Mouse (Mus musculus) liver, adult 2 months (tissue): ENCODE measurements around the gene Tent2. TPM values are rescaled to one million over a fixed set of nuclear protein-coding genes. Genes with fewer than 3 reads are reported as not detected.
A peak's percentile ranks its signal among the peaks of the same experiment; 100 is the strongest.
"Not testable (repeated sequence)": the region's sequence is repeated elsewhere in the genome, so short reads cannot be mapped to it uniquely, and the experiment has no call there.

Experiments used
- DNase-seq: peaks from one replicate; pipeline ENCODE4 v3.0.0-alpha.2; 2011; ENCODE audit warnings: low read depth, low spot score; ENCODE audit errors: extremely low read depth
- H3K27ac ChIP-seq: fragments of 200-500 bp; replicated peaks from 2 replicates; pipeline ENCODE4 v1.5.1; 2012; ENCODE audit warnings: low read depth, mild to moderate bottlenecking, control low read depth, inconsistent platforms, low read length; ENCODE audit not compliant: insufficient read depth
- H3K27me3 ChIP-seq: fragments of 200-500 bp; 2 replicates; pipeline ENCODE4 v1.6.1; 2012; ENCODE audit warnings: mild to moderate bottlenecking, moderate library complexity, low read length, inconsistent platforms; ENCODE audit not compliant: control insufficient read depth, insufficient read depth
- H3K36me3 ChIP-seq: fragments of 200-500 bp; 2 replicates; pipeline ENCODE4 v1.6.1; 2012; ENCODE audit warnings: low read length, inconsistent platforms; ENCODE audit not compliant: control insufficient read depth, insufficient read depth
- H3K4me1 ChIP-seq: fragments of 200-500 bp; 2 replicates; pipeline ENCODE4 v1.6.1; 2011; ENCODE audit warnings: low read length; ENCODE audit not compliant: control insufficient read depth, insufficient read depth
- H3K4me3 ChIP-seq: fragments of 200-500 bp; 2 replicates; pipeline ENCODE4 v1.5.1; 2011; ENCODE audit warnings: low read depth, mild to moderate bottlenecking, control low read depth, low read length, moderate library complexity; ENCODE audit not compliant: insufficient read depth
- H3K79me2 ChIP-seq: fragments of 200-500 bp; 2 replicates; pipeline ENCODE4 v1.6.1; 2012; ENCODE audit warnings: inconsistent platforms, mild to moderate bottlenecking, low read length, moderate library complexity; ENCODE audit not compliant: control insufficient read depth, insufficient read depth
- H3K9ac ChIP-seq: fragments of 200-500 bp; 2 replicates; pipeline ENCODE4 v1.6.1; 2012; ENCODE audit warnings: low read depth, mild to moderate bottlenecking, control low read depth, inconsistent platforms, low read length
- CTCF ChIP-seq: fragments of 200-500 bp; IDR thresholded peaks from 2 replicates; pipeline ENCODE4 v1.5.1; 2011; ENCODE audit warnings: low read depth, low read length, control low read depth
- POLR2A ChIP-seq: fragments of 200-500 bp; IDR thresholded peaks from 2 replicates; pipeline ENCODE4 v1.6.1; 2011; ENCODE audit warnings: low read length, control low read depth; ENCODE audit not compliant: insufficient read depth; ENCODE audit errors: extremely low read depth
- WGBS: fragments of 180-500 bp; shearing (Covaris S2); methylation state at CpG from one replicate; pipeline ENCODE4 v1.1.7; 2018; 5-methylcytosine and 5-hydroxymethylcytosine counted together
- polyA plus RNA-seq: library from polyadenylated mRNA; depleted of rRNA; stranded (reverse); fragments of >200 nt; gene quantifications from 2 replicates; pipeline ENCODE4 v1.2.3, GENCODE M21; 2012
- total RNA-seq: library from RNA; depleted of rRNA; stranded (reverse); fragments of >200 nt; gene quantifications from 2 replicates; pipeline ENCODE4 v1.2.3, GENCODE M21; 2014

Tent2 gene
- total and polyA plus RNA-seq, 2 experiments: 9.3 to 25.0 TPM

- Histone ChIP-seq H3K4me3 (no peak overlapping the region), H3K79me2 (peaks cover 7% of the 10 kb centered on the region; the same call in 1 of the 2 replicates), H3K9ac (no peak overlapping the region), H3K4me1 (peaks cover 5% of the 10 kb centered on the region), H3K27ac (no peak overlapping the region), H3K27me3 (no peaks in the 10 kb centered on the region), H3K36me3 (peaks cover 11% of the 10 kb centered on the region)
- no peak for DNase-seq
- 55% methylated on average over 3 of the region's 3 CpGs for WGBS
- no peak for TF ChIP-seq CTCF
- TF ChIP-seq POLR2A: no peak
Observed at GRCm38 (mm10) chr13:93188738-93189137, 3.4 kb downstream of the Tent2 start.

- WGBS: 95% methylated on average over 5 of the region's 5 CpGs
- H3K4me1 ChIP-seq, H3K9ac ChIP-seq, H3K27me3 ChIP-seq, H3K79me2 ChIP-seq, H3K27ac ChIP-seq, H3K4me3 ChIP-seq, DNase-seq: not testable (repeated sequence)
- H3K36me3 ChIP-seq: peaks cover 19% of the 10 kb centered on the region
Observed at GRCm38 (mm10) chr13:93187792-93188191, 4.4 kb downstream of the Tent2 start.

DNA sequence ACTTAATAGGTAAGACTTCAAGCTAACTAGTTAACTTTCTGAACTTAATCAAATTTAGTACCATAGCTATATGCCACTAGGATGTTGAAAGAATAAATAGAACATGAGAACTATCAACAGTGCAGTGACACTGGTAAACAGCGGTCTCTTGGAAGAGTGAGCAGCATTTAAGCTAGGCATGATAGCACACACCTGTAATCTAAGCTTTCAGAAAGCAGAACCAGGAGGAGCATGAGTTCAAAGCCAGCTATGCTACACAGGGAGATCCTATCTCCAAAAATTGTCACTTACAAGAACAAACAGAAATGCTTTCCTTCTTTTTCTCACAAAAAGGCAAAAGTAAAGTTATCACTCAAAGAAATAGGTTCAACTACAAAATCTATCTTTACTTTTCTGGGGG lies 11.8 kb downstream of the Tent2 start:
- no peak for DNase-seq
- Histone ChIP-seq H3K79me2 (peaks cover 5% of the 10 kb centered on the region; the same call in 1 of the 2 replicates), H3K4me3 (no peak overlapping the region), H3K4me1 (peaks cover 11% of the 10 kb centered on the region; the same call in 1 of the 2 replicates), H3K36me3 (peaks cover 31% of the 10 kb centered on the region), H3K27ac (no peak overlapping the region), H3K27me3 (no peaks in the 10 kb centered on the region), H3K9ac (no peak overlapping the region)
- WGBS: 47% methylated on average over 1 of the region's 1 CpGs
- no peak for TF ChIP-seq CTCF
- no peak for TF ChIP-seq POLR2A

DNA sequence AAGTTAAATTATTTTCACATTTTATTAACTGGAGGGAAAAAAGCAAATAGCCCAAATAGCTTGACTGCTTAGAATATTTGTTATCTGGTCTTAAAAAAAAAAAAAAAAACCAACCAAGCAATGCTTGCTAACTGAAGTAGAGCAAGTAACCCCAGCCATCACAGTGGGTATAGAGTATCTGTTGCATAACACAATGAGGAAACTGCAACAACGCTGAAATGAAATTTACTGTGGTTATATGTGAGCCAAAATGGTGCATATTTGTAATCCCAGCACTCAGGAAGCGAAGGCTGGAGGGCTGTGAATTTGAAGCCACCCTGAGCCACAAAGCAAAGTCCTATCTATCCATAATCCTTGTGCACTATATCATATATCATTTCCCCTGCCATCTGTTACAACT lies 12.7 kb downstream of the Tent2 start:
- H3K4me3 ChIP-seq: no peak overlapping the region
- no peak for TF ChIP-seq CTCF
- no peak for TF ChIP-seq POLR2A
- 52% methylated on average over 2 of the region's 2 CpGs for WGBS

DNA sequence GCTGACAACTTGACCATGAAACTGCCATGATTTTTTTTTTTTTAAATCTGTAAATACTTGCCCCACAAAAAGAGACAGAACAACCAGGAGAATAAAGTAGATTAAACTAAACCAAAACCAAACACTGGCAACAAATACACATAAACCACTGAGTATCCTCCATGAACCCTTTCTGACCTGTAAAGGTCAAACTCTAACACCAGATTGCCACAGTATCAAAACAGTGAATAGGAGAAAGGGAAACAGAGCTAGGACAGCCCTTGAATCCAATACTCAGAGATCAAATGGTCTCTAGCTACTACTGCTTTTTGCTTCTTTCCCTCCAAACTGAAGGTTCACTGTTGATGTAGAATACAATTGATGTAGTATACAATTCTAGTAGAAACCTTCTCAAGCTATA lies 14.6 kb downstream of the Tent2 start:
- no peak overlapping the region for H3K9ac ChIP-seq
- peaks cover 25% of the 10 kb centered on the region for H3K36me3 ChIP-seq
- TF ChIP-seq CTCF: no peak
- TF ChIP-seq POLR2A: no peak
- H3K27ac ChIP-seq: no peak overlapping the region
- peaks cover 8% of the 10 kb centered on the region; the same call in 1 of the 2 replicates for H3K79me2 ChIP-seq
- no peak overlapping the region for H3K4me3 ChIP-seq
- DNase-seq: peak; percentile 84
- H3K27me3 ChIP-seq: no peaks in the 10 kb centered on the region
- H3K4me1 ChIP-seq: peaks cover 11% of the 10 kb centered on the region; the same call in 1 of the 2 replicates

More for the DNA sequence above, 12.7 kb downstream of the Tent2 start:
- Histone ChIP-seq H3K27ac (no peak overlapping the region), H3K27me3 (no peaks in the 10 kb centered on the region), H3K9ac (no peak overlapping the region), H3K36me3 (peaks cover 30% of the 10 kb centered on the region), H3K4me1 (peaks cover 11% of the 10 kb centered on the region; the same call in 1 of the 2 replicates), H3K79me2 (peaks cover 5% of the 10 kb centered on the region; the same call in 1 of the 2 replicates)
- no peak for DNase-seq

DNA sequence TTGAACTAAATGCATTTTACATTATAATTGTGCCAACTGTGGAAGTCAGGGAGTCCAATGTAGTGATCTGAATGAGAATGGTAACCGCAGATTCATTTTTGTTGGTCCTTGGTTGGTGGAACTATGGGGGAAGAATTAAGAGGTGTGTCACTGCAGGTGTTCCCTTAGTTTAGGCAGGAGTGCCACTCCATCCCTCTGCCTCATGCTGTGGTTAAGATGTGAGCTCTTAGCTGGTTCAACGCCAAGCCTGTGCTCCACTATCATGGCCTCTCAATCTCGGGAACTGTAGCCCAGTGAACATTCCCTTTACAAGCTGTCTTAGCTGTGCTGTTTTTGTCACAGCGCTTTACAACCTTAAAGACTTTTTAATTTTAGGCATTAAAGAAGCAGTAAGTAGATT lies 28.9 kb downstream of the Tent2 start:
- TF ChIP-seq POLR2A (no peak), CTCF (no peak)
- Histone ChIP-seq H3K4me3 (no peak overlapping the region), H3K36me3 (peaks cover 25% of the 10 kb centered on the region), H3K4me1 (no peaks in the 10 kb centered on the region), H3K9ac (no peak overlapping the region), H3K27ac (no peak overlapping the region), H3K27me3 (no peaks in the 10 kb centered on the region), H3K79me2 (peaks cover 4% of the 10 kb centered on the region; the same call in 1 of the 2 replicates)
- WGBS: 97% methylated on average over 4 of the region's 4 CpGs
- DNase-seq: no peak
